Mouse (Mus musculus): Measurements from ENCODE around the gene Pdcd7. TPM values are rescaled to one million over a fixed set of nuclear protein-coding genes. Genes with fewer than 3 reads are reported as not detected.

Gene Pdcd7
- polyA plus RNA-seq, 1 experiment from 2014 or later = 3.4 TPM

DNA sequence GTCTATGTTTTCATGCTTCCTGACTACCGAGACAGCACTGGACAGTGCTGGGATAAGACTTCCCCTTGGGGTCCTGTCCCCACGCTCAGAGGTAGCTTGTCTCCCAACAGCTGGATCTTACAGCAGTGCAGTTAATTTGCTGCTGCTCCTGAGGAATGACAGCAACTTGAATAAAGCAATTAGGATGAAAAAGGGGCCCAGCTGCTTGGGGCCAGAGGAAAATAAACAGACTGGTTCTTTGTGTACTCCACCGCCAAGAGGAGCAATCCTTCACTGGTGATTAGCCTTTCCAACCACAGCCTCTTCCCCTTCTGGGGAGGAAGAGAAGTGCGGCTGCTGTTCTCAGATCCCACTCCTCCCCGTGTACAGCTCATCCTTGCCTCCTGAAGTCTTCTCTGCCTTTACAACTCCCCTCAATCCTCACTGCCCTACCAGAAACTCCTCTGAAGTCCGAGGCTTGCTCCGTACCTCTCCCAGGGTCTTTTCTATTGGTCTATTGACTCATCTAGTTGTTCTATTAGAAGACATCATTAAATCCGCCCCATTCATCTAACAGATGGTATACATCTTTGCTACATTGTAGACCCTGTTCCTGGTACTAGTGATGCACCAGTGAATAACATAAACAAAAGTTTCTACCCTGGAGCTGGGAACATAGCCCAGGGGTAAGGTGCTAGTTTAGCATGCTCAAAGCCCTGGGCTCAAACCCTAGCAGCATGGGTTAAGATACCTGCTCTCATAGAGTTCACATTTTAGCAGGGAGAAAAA, 40.7 kb downstream of the Pdcd7 start:
- Histone ChIP-seq H3K27ac (ENCODE audit: low read length) (no peak overlapping the region), H3K4me1 (ENCODE audit: control insufficient read depth, insufficient read depth, low read length) (peaks cover 6% of the 10 kb centered on the region; the same call in 1 of the 2 replicates), H3K27me3 (replicated peaks; ENCODE audit: control insufficient read depth, insufficient read depth, low read length) (peaks cover 47% of the 10 kb centered on the region), H3K36me3 (ENCODE audit: control insufficient read depth, insufficient read depth, low read length) (no peaks in the 10 kb centered on the region), H3K9ac (ENCODE audit: low read depth, low read length) (no peak overlapping the region), H3K4me2 (ENCODE audit: low read depth, low read length) (no peak overlapping the region), H3K9me3 (ENCODE audit: control insufficient read depth, low read length) (no peaks in the 10 kb centered on the region; the same call in 1 of the 2 replicates), H3K4me3 (ENCODE audit: low read length) (no peak overlapping the region)
- 27% methylated on average over 8 of the region's 8 CpGs for WGBS
- ATAC-seq = peak; percentile 49

DNA sequence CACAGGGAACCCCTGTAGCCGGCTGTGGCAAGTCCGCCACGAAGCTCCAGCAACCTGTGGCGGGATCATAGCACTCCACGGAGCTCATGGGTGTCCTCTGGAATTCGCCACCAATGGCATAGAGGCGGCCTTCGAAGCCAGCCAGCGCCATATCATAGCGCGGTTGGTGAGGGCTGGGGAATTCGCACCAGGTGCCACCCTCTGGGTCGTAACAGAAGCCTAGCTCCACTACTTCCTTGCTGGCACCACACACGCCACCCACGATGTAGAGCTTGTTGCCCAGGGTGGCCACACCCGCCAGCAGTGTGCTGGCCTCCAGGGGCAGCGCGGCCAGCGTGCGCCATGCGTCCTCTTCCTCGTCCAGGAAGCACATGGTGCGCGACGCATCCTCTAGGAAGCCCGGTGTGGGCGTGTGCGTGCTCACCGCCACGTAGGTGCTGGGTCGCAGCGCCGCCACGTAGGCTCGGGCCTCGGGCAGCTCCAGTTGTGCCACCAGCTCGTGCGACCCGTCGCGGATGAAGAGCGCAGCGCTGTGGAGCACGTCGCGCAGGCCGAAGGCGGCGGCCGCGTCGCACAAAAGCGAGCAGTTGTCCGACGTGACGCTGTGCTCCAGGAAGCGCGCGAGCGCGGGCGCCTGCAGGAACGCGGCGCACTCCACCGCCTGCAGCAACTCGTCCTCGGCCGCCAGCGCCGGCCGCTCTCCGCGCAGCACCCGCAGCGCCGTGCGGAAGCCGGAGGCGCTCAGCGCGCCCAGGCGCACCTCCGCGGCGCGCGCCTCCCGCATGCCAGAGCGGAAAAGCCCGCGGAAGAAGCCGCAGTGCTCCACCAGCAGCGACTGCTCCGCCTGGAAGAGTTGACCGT, 45.1 kb downstream of the Pdcd7 start:
- WGBS = 15% methylated on average over 93 of the region's 96 CpGs
- peaks cover 17% of the 10 kb centered on the region for H3K4me1 ChIP-seq (ENCODE audit: control insufficient read depth, insufficient read depth, low read length)

DNA sequence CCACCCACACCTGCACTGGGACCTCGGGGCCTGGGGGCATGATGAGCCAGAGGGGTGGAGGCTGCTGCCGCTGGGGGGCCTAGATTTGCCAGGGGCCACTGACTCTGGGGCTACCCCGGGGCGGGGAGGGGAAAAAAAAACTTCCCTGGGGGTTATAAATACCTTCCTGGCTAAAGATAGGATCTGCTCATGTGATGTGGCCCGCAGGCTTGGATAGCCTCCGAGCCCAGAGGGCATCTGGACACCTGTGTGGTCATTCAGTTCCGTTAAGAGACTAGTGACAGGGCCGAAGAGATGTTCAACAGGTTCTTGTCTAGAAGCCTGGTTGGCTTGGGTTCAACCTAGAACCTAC, 45.7 kb downstream of the Pdcd7 start, which contains the start of gene Kbtbd13:
Gene Kbtbd13 (minus strand): TSS at position 40 of the 352 bp plus-strand sequence.
- 0 out of 2 replicates have a peak, but pooled peaks have one; percentile 1 for ATAC-seq
- no peak within 1 kb of the TSS for H3K27ac ChIP-seq (ENCODE audit: low read length)
- peak within 1 kb of the TSS; percentile 66 for H3K9ac ChIP-seq (ENCODE audit: low read depth, low read length)

More for the DNA sequence above, 45.1 kb downstream of the Pdcd7 start:
- Histone ChIP-seq H3K4me2 (ENCODE audit: low read depth, low read length) (peak overlapping the region; percentile 78), H3K27me3 (replicated peaks; ENCODE audit: control insufficient read depth, insufficient read depth, low read length) (peaks cover 58% of the 10 kb centered on the region), H3K4me3 (ENCODE audit: low read length) (peak overlapping the region; percentile 51), H3K9ac (ENCODE audit: low read depth, low read length) (peak overlapping the region; percentile 66), H3K9me3 (ENCODE audit: control insufficient read depth, low read length) (no peaks in the 10 kb centered on the region; the same call in 1 of the 2 replicates), H3K36me3 (ENCODE audit: control insufficient read depth, insufficient read depth, low read length) (no peaks in the 10 kb centered on the region), H3K27ac (ENCODE audit: low read length) (no peak overlapping the region)
- ATAC-seq = peak; percentile 52

DNA sequence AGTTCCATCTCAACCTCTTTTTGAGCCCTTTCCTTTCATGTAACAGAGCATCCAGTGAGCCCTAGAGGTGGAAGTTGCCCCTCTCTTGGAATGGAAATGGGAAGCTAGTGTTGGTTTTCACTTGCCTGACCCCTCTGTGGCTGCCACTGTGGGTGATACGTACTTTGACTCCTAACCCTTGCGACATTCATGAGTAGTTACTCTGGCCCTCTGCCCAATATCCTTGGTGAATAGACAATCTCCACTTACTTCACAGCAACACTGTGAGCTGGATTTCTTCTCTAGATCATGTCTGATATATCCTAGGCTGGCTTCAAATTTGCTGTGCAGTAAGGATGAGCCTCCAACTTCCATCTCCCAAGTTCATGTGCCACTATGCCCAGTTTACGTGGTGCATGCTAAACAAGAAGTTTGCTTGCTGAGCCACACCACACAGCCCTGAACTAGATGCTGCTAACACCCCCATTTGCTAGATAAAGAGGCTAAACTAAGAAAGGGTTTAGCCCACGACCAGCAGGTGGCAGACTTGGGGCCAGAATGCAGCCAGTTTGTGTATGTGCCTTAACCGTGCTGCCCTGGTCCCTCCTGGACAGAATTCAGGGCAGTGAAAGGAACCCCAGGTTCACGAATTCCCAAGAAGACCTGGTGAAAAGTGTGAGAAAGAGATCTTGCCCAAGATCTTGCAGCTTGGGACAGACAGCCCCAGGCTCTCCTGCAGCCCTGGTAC, 46.9 kb downstream of the Pdcd7 start:
- Histone ChIP-seq H3K9me3 (ENCODE audit: control insufficient read depth, low read length) (no peaks in the 10 kb centered on the region; the same call in 1 of the 2 replicates), H3K4me3 (ENCODE audit: low read length) (no peak overlapping the region), H3K27me3 (replicated peaks; ENCODE audit: control insufficient read depth, insufficient read depth, low read length) (peaks cover 56% of the 10 kb centered on the region), H3K4me2 (ENCODE audit: low read depth, low read length) (no peak overlapping the region), H3K9ac (ENCODE audit: low read depth, low read length) (no peak overlapping the region), H3K36me3 (ENCODE audit: control insufficient read depth, insufficient read depth, low read length) (no peaks in the 10 kb centered on the region), H3K27ac (ENCODE audit: low read length) (no peak overlapping the region), H3K4me1 (ENCODE audit: control insufficient read depth, insufficient read depth, low read length) (peaks cover 21% of the 10 kb centered on the region)
- ATAC-seq = 0 out of 2 replicates have a peak, but pooled peaks have one; percentile 43
- WGBS = 25% methylated on average over 6 of the region's 6 CpGs

More for the DNA sequence above, 45.7 kb downstream of the Pdcd7 start, which contains the start of gene Kbtbd13:
- Histone ChIP-seq H3K4me2 (ENCODE audit: low read depth, low read length) (peak within 1 kb of the TSS; percentile 78), H3K9me3 (ENCODE audit: control insufficient read depth, low read length) (no peaks in the 10 kb centered on the region; the same call in 1 of the 2 replicates), H3K4me3 (ENCODE audit: low read length) (peak within 1 kb of the TSS; percentile 51), H3K36me3 (ENCODE audit: control insufficient read depth, insufficient read depth, low read length) (no peaks in the 10 kb centered on the region), H3K27me3 (replicated peaks; ENCODE audit: control insufficient read depth, insufficient read depth, low read length) (peaks cover 58% of the 10 kb centered on the region), H3K4me1 (ENCODE audit: control insufficient read depth, insufficient read depth, low read length) (peaks cover 21% of the 10 kb centered on the region)
- 32% methylated on average over 8 of the region's 8 CpGs for WGBS

GRCm38 (mm10) chr9:65393606-65394005, 47.7 kb downstream of the Pdcd7 start:
- no peak overlapping the region for H3K4me2 ChIP-seq (ENCODE audit: low read depth, low read length)
- no peak for ATAC-seq
- no peak overlapping the region for H3K27ac ChIP-seq (ENCODE audit: low read length)
- H3K4me1 ChIP-seq (ENCODE audit: control insufficient read depth, insufficient read depth, low read length) = peaks cover 27% of the 10 kb centered on the region
- peaks cover 56% of the 10 kb centered on the region for H3K27me3 ChIP-seq (replicated peaks; ENCODE audit: control insufficient read depth, insufficient read depth, low read length)
- H3K36me3 ChIP-seq (ENCODE audit: control insufficient read depth, insufficient read depth, low read length) = no peaks in the 10 kb centered on the region
- 40% methylated on average over 2 of the region's 2 CpGs for WGBS
- H3K9me3 ChIP-seq (ENCODE audit: control insufficient read depth, low read length) = no peaks in the 10 kb centered on the region; the same call in 1 of the 2 replicates
- H3K9ac ChIP-seq (ENCODE audit: low read depth, low read length) = no peak overlapping the region
- H3K4me3 ChIP-seq (ENCODE audit: low read length) = no peak overlapping the region

DNA sequence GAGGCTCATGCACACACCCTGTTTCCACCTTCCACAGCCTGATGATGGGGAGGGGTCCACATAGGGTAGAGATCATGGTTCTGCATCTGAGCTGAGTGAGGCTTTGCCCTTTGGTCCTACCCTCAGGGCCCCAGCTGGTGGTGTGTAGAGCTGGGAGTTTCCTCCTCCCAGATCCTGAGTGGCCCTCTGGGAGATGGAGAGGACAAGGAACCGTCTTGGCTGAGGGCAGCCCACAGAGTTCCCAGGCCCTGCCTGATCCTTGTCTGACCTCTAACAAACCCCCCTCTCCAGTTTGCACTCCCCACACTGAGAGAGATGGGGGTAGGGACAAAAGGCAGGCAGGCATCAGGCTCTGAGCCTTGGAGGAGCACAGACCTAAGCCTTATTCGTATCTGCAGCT, 48.5 kb downstream of the Pdcd7 start:
- Histone ChIP-seq H3K27me3 (replicated peaks; ENCODE audit: control insufficient read depth, insufficient read depth, low read length) (peaks cover 49% of the 10 kb centered on the region), H3K9ac (ENCODE audit: low read depth, low read length) (no peak overlapping the region), H3K4me2 (ENCODE audit: low read depth, low read length) (no peak overlapping the region), H3K4me1 (ENCODE audit: control insufficient read depth, insufficient read depth, low read length) (peaks cover 27% of the 10 kb centered on the region), H3K4me3 (ENCODE audit: low read length) (no peak overlapping the region), H3K36me3 (ENCODE audit: control insufficient read depth, insufficient read depth, low read length) (no peaks in the 10 kb centered on the region), H3K9me3 (ENCODE audit: control insufficient read depth, low read length) (no peaks in the 10 kb centered on the region; the same call in 1 of the 2 replicates), H3K27ac (ENCODE audit: low read length) (no peak overlapping the region)
- peak; percentile 40 for ATAC-seq
- WGBS = 58% methylated on average over 2 of the region's 2 CpGs

DNA sequence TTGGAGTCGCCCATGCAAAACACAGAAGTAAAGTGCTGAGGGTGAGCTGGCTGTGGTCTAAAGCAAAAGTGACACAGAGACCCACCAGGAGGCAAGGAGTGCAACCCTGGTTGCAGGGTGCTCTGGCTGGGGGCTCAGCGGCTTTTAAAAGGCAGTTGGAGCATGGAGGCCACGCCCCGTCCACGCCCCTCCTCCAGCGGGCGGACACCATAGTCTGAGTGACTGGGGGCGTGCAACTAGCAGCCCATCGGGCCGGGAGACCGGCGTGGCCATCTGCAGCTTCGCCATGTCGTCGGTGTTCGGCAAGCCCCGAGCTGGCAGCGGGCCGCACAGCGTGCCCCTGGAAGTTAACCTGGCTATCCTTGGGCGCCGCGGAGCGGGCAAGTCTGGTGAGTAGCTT, 52.4 kb downstream of the Pdcd7 start, which contains the start of gene Rasl12:
Gene Rasl12 (plus strand): TSS at position 228 of the 400 bp plus-strand sequence.
- Histone ChIP-seq H3K4me3 (ENCODE audit: low read length) (peak within 1 kb of the TSS; percentile 58), H3K9me3 (ENCODE audit: control insufficient read depth, low read length) (no peaks in the 10 kb centered on the region), H3K27ac (ENCODE audit: low read length) (no peak within 1 kb of the TSS), H3K36me3 (ENCODE audit: control insufficient read depth, insufficient read depth, low read length) (no peaks in the 10 kb centered on the region), H3K27me3 (replicated peaks; ENCODE audit: control insufficient read depth, insufficient read depth, low read length) (peaks cover 20% of the 10 kb centered on the region), H3K9ac (ENCODE audit: low read depth, low read length) (peak within 1 kb of the TSS; percentile 69), H3K4me2 (ENCODE audit: low read depth, low read length) (peak within 1 kb of the TSS; percentile 90), H3K4me1 (ENCODE audit: control insufficient read depth, insufficient read depth, low read length) (peaks cover 17% of the 10 kb centered on the region)
- ATAC-seq = peak; percentile 67
- under 1% methylated on average over 24 of the region's 24 CpGs for WGBS

- peaks cover 10% of the 10 kb centered on the region for H3K4me1 ChIP-seq (ENCODE audit: control insufficient read depth, insufficient read depth, low read length)
These were observed 54.0 kb downstream of the Pdcd7 start for GRCm38 (mm10) chr9:65399934-65400333.

More at GRCm38 (mm10) chr9:65399934-65400333, 54.0 kb downstream of the Pdcd7 start:
- H3K9me3 ChIP-seq (ENCODE audit: control insufficient read depth, low read length) = no peaks in the 10 kb centered on the region
- no peak overlapping the region for H3K27ac ChIP-seq (ENCODE audit: low read length)
- no peaks in the 10 kb centered on the region for H3K36me3 ChIP-seq (ENCODE audit: control insufficient read depth, insufficient read depth, low read length)
- H3K9ac ChIP-seq (ENCODE audit: low read depth, low read length) = no peak overlapping the region
- no peak overlapping the region for H3K4me2 ChIP-seq (ENCODE audit: low read depth, low read length)
- no peak overlapping the region for H3K4me3 ChIP-seq (ENCODE audit: low read length)
- ATAC-seq = no peak
- peaks cover 14% of the 10 kb centered on the region for H3K27me3 ChIP-seq (replicated peaks; ENCODE audit: control insufficient read depth, insufficient read depth, low read length)
- WGBS = 86% methylated on average over 6 of the region's 6 CpGs

Data from intestine, embryonic 16.5 days (tissue).